Mouse (Mus musculus): ENCODE results near the gene Izumo1r.

- TF ChIP-seq REST (IDR thresholded peaks at IDR 0.05; ENCODE audit: insufficient read depth, insufficient read length) (no peak), USF1 (IDR thresholded peaks at IDR 0.05; ENCODE audit: low read depth) (no peak), MYOG (IDR thresholded peaks at IDR 0.05; ENCODE audit: control insufficient read depth in 1 of 3, insufficient read depth in 1 of 3, insufficient read length in 2 of 3, low read depth in 2 of 3) (no peak), SRF (IDR thresholded peaks at IDR 0.05; ENCODE audit: control insufficient read depth, insufficient read length, low read depth) (no peak), POLR2A (IDR thresholded peaks at IDR 0.05; ENCODE audit: insufficient read length, low read depth) (no peak), TCF3 (IDR thresholded peaks at IDR 0.05; ENCODE audit: insufficient read length, low read depth) (no peak)
These were observed 49.2 kb downstream of the Izumo1r start for GRCm38 (mm10) chr9:14854585-14854984.

Measured in myocyte (in vitro differentiated cells).